Mouse (Mus musculus) neural tube, embryonic 13.5 days (tissue): ENCODE results near the gene Eva1b. TPM values are rescaled to one million over a fixed set of nuclear protein-coding genes. Genes with fewer than 3 reads are reported as not detected.

Source experiments
- ATAC-seq: fragments of 200-750 bp; cut with Nextera tagmentation; 2 replicates; pipeline ENCODE4 v1.8.0; 2017; ENCODE audit warnings: low read depth, mild to moderate bottlenecking, moderate TSS enrichment, moderate library complexity
- H3K27ac ChIP-seq: fragments of 300-500 bp; sonication (generic); replicated peaks from 2 replicates; pipeline ENCODE4 v1.5.1; 2015; ENCODE audit warnings: moderate library complexity, mild to moderate bottlenecking, inconsistent platforms
- H3K27me3 ChIP-seq: fragments of 300-500 bp; sonication (generic); 2 replicates; pipeline ENCODE4 v1.6.1; 2015; ENCODE audit warnings: mild to moderate bottlenecking, inconsistent platforms
- H3K36me3 ChIP-seq: fragments of 300-500 bp; sonication (generic); 2 replicates; pipeline ENCODE4 v1.6.1; 2015; ENCODE audit warnings: mild to moderate bottlenecking, inconsistent platforms
- H3K4me1 ChIP-seq: fragments of 300-500 bp; sonication (generic); replicated peaks from 2 replicates; pipeline ENCODE4 v1.6.1; 2015; ENCODE audit warnings: inconsistent platforms
- H3K4me2 ChIP-seq: fragments of 300-500 bp; sonication (generic); 2 replicates; pipeline ENCODE4 v1.6.1; 2015; ENCODE audit warnings: inconsistent platforms, mild to moderate bottlenecking, moderate library complexity
- H3K4me3 ChIP-seq: fragments of 300-500 bp; sonication (generic); 2 replicates; pipeline ENCODE4 v1.5.1; 2015; ENCODE audit warnings: mild to moderate bottlenecking, inconsistent platforms
- H3K9ac ChIP-seq: fragments of 300-500 bp; sonication (generic); 2 replicates; pipeline ENCODE4 v1.6.1; 2015; ENCODE audit warnings: moderate library complexity, mild to moderate bottlenecking, inconsistent platforms
- H3K9me3 ChIP-seq: fragments of 300-500 bp; sonication (generic); 2 replicates; pipeline ENCODE4 v1.6.1; 2016; ENCODE audit warnings: inconsistent platforms
- WGBS: fragments of 180-500 bp; shearing (Covaris S2); methylation state at CpG from one replicate; pipeline ENCODE4 v1.1.7; 2015; 5-methylcytosine and 5-hydroxymethylcytosine counted together
- polyA plus RNA-seq: library from polyadenylated mRNA; unstranded; fragments of >200 nt; fragmentation: Nextera tagmentation; extraction: Ambion mirVana; gene quantifications from 2 replicates; pipeline ENCODE4 v1.2.1, GENCODE M21; 2015

The Eva1b gene
- polyA plus RNA-seq, result 15.3 and 19.8 TPM in 2 replicates

GRCm38 (mm10) chr4:126147533-126148160 lies at the start of gene Eva1b:
TSS of gene Eva1b (plus strand) at chr4:126147744.
- WGBS, result 2% methylated on average over 23 of the region's 24 CpGs
- H3K4me2 ChIP-seq, result peak within 1 kb of the TSS; percentile 65
- peak within 1 kb of the TSS; percentile 46 for H3K4me3 ChIP-seq
- H3K36me3 ChIP-seq, result no peaks in the 10 kb centered on the region
- peak within 1 kb of the TSS; percentile 68 for H3K9ac ChIP-seq
- 0 out of 2 replicates have a peak, but pooled peaks have one; percentile 36 for ATAC-seq
- H3K9me3 ChIP-seq, result no peaks in the 10 kb centered on the region
- peaks cover 44% of the 10 kb centered on the region for H3K27me3 ChIP-seq
- peaks cover 27% of the 10 kb centered on the region for H3K4me1 ChIP-seq
- H3K27ac ChIP-seq, result peak within 1 kb of the TSS; percentile 68

DNA sequence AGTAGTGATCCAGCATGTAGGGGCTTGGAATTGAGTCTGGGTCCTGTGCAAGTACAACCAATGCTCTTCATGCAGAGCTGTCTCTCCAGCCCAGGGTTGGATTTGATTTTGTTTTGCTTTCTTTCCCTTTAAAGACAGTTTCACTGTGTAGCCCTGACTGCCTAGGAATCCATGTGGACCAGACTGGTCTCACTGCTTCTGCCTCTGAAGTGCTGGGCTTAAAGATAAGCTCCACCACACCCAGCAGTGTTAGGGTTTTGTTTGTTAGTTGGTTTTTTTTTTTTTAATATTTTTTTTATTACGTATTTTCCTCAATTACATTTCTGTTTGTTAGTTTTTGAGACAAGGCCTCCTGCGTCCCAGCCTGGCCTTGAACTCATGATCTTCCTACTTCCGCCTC lies 48.2 kb upstream of the Eva1b start:
- Histone ChIP-seq H3K4me1 (peaks cover 33% of the 10 kb centered on the region), H3K27ac (no peak overlapping the region), H3K9ac (no peak overlapping the region), H3K27me3 (no peaks in the 10 kb centered on the region), H3K36me3 (peaks cover 5% of the 10 kb centered on the region; the same call in 1 of the 2 replicates), H3K4me2 (no peak overlapping the region), H3K4me3 (no peak overlapping the region), H3K9me3 (no peaks in the 10 kb centered on the region)
- 95% methylated on average over 3 of the region's 3 CpGs for WGBS
- no peak for ATAC-seq

- Histone ChIP-seq H3K9me3 (no peaks in the 10 kb centered on the region), H3K4me2 (no peak overlapping the region), H3K9ac (no peak overlapping the region), H3K4me3 (no peak overlapping the region), H3K4me1 (peaks cover 47% of the 10 kb centered on the region), H3K27me3 (no peaks in the 10 kb centered on the region), H3K36me3 (peaks cover 5% of the 10 kb centered on the region; the same call in 1 of the 2 replicates), H3K27ac (no peak overlapping the region)
- no peak for ATAC-seq
- 88% methylated on average over 3 of the region's 3 CpGs for WGBS
These were observed 46.8 kb upstream of the Eva1b start for GRCm38 (mm10) chr4:126100764-126101163.

DNA sequence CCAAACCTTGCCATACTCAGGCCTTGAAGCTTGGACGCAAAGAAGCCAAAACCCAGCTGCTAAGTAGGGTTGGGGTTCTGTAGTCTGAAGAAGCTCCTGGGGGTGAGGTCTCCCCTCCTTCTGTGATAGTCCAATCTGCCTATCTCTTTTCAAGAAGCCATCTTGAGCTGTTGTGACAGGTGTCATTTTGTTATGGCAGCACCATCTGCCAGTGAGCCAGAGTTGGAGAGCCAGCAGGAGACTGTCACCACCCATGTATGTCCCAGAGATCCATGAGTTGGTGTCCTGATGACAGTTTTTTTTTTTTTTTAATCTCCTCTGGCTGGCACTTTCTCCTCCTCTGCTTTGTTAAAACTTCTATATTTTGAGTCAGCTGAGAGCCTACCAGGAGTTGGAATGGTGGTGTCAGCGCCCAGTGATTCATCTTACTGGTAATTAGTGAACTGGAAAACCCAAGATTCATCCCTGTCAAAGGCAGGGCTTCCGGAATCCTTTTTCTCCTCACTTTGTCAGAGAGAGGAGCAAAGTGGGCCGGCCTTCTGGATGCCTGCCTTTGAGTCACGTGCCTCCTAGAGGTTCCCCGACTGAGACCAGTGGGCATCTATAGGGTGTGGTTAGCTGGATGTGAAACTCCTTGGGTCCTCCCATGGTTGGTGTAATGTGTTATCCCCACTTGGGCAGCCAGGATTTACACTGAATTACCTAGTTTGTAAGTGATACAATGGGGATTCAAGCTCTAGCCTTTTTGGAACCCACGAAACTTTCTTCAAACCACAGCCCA lies 45.3 kb upstream of the Eva1b start:
- H3K4me3 ChIP-seq, result peak overlapping the region; percentile 92; the same call in 1 of the 2 replicates
- peak overlapping the region; percentile 91 for H3K27ac ChIP-seq
- WGBS, result 32% methylated on average over 7 of the region's 7 CpGs
- H3K9me3 ChIP-seq, result no peaks in the 10 kb centered on the region
- H3K4me1 ChIP-seq, result peaks cover 51% of the 10 kb centered on the region
- H3K4me2 ChIP-seq, result peak overlapping the region; percentile 98
- H3K36me3 ChIP-seq, result peaks cover 5% of the 10 kb centered on the region; the same call in 1 of the 2 replicates
- no peak for ATAC-seq
- H3K27me3 ChIP-seq, result no peaks in the 10 kb centered on the region
- H3K9ac ChIP-seq, result 0 out of 2 replicates have a peak overlapping the region, but pooled peaks have one; percentile 62

GRCm38 (mm10) chr4:126103057-126103581 lies 44.4 kb upstream of the Eva1b start:
- Histone ChIP-seq H3K27ac (peak overlapping the region; percentile 91), H3K9ac (peak overlapping the region; percentile 62), H3K4me3 (peak overlapping the region; percentile 92), H3K27me3 (no peaks in the 10 kb centered on the region), H3K4me2 (peak overlapping the region; percentile 98), H3K4me1 (peaks cover 48% of the 10 kb centered on the region), H3K36me3 (peaks cover 5% of the 10 kb centered on the region; the same call in 1 of the 2 replicates), H3K9me3 (no peaks in the 10 kb centered on the region)
- peak; percentile 62 for ATAC-seq
- under 1% methylated on average over 15 of the region's 15 CpGs for WGBS

- Histone ChIP-seq H3K27me3 (no peaks in the 10 kb centered on the region), H3K4me3 (peak within 1 kb of the TSS; percentile 92), H3K4me2 (peak within 1 kb of the TSS; percentile 98), H3K36me3 (peaks cover 5% of the 10 kb centered on the region; the same call in 1 of the 2 replicates), H3K4me1 (peaks cover 53% of the 10 kb centered on the region), H3K27ac (peak within 1 kb of the TSS; percentile 91), H3K9ac (peak within 1 kb of the TSS; percentile 94), H3K9me3 (no peaks in the 10 kb centered on the region)
- peak; percentile 97 for ATAC-seq
- WGBS, result under 1% methylated on average over 31 of the region's 34 CpGs
These were observed 43.9 kb upstream of the Eva1b start, which contains the start of gene Stk40 for GRCm38 (mm10) chr4:126103590-126104068. TSS of gene Stk40 (plus strand) at chr4:126103957.

DNA sequence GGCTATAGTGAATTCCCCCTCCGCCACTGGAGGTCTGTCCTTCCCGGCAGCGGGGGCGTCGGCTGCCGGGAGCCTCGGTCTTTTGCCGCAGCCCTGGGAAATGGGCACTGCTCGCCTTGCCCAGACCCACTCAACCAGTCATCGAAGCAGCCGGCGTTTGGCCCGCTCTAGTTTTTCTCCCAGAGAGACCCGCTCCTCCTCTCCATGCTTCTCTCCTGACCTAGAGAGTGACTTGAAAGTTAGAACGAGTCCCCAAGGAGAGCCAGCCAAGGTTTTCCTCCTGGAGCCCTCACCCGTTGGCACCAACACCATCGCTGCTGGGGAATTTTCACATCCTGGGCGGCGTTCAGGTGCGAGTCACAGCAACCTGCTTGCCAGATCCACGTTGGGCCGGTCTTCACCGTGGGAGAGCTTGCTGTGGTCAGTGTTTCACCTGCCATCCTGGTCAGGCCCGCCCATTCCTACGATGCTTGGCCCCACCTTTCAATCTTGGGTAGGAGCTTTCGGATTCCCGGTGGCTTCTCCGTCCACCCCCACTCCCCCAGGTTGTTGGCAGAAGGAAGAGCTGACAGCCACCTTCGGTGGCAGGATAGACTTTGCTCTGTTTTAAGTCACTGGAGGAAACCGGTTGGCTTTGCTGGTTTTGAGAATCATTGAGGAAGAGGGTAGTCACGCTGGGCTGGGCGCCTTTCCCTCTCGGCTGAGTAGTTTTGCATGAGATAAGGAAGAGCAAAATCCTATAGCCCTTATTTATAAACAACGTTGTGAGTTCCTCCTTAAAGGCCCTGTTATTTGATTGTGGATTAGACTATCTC lies 43.1 kb upstream of the Eva1b start:
- Histone ChIP-seq H3K4me2 (peak overlapping the region; percentile 98), H3K9me3 (no peaks in the 10 kb centered on the region), H3K4me3 (peak overlapping the region; percentile 92), H3K9ac (peak overlapping the region; percentile 94), H3K27me3 (no peaks in the 10 kb centered on the region), H3K27ac (peak overlapping the region; percentile 71), H3K4me1 (peaks cover 60% of the 10 kb centered on the region), H3K36me3 (no peaks in the 10 kb centered on the region)
- peak; percentile 55 for ATAC-seq
- WGBS, result 4% methylated on average over 34 of the region's 34 CpGs

DNA sequence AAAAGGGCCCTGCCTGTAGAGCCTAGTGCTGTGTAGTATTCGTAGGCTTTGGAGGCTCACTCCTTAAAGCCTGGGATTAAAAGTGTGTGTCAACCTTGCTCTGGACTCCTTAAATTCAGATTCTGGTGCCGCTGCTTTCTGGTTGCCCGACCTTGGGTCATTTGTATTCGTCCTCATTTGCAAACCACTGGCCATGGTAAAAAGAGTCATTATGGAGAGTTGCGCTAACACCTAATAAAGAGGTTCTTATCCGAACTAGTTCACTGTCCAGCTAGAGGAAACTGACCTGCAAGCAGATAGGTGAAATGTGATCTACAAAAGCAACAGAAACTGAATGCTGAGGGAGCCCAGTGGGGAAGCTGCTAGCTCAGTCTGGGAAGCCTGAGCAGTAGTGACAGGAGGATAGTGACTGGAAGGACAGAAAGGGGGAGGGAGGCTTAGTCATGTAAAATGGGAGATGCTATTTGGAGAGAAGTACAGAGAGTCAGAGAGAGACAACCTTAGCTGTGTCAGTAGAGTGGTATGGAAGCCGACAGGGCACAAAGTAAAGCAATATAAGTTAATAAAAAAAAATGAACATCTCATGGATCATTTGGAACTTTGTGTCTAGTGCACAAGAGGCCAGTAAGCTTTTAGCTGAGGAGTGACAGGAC lies 42.3 kb upstream of the Eva1b start:
- Histone ChIP-seq H3K4me2 (peak overlapping the region; percentile 98), H3K9ac (peak overlapping the region; percentile 94), H3K27ac (no peak overlapping the region), H3K27me3 (no peaks in the 10 kb centered on the region), H3K9me3 (no peaks in the 10 kb centered on the region), H3K4me1 (peaks cover 68% of the 10 kb centered on the region), H3K36me3 (no peaks in the 10 kb centered on the region), H3K4me3 (peak overlapping the region; percentile 92)
- WGBS, result 55% methylated on average over 7 of the region's 7 CpGs
- no peak for ATAC-seq

DNA sequence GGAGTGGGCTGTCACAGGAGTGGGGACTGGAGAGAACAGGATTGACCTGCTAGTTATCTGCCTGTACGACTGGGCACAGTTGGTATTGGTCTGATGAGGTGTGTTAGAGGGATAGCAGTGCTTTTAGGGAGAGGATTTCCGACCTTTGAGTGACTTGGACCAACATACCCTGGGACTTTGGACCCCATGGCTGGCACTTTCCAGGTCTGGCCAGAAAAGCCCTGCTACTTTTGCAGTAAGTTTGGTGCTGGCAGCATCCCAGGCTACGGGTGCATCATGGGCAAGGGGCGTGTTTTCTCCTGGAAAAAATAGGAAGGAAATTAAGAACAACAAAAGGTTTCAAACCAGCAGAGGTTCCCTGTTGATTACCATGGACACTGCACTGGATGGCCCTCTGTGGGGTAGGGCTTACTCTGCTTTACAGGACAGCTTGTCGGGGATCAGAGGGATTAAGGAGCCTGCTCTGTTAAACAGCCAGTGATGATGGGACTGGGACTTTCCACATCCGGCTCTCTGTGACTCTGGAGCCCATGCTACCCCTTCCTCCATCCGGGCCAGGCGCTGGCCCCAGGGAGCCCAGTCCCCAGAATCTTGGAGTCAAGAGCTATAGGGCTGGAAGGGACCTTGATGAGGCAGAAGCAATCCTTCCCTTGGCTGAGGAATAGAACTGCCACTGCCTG lies 39.3 kb upstream of the Eva1b start:
- H3K27ac ChIP-seq, result peak overlapping the region; percentile 42; the same call in 1 of the 2 replicates
- H3K27me3 ChIP-seq, result no peaks in the 10 kb centered on the region
- no peak overlapping the region for H3K4me2 ChIP-seq
- H3K9ac ChIP-seq, result peak overlapping the region; percentile 43; the same call in 1 of the 2 replicates
- no peaks in the 10 kb centered on the region for H3K36me3 ChIP-seq
- no peak for ATAC-seq
- no peaks in the 10 kb centered on the region for H3K9me3 ChIP-seq
- WGBS, result 64% methylated on average over 8 of the region's 8 CpGs
- no peak overlapping the region for H3K4me3 ChIP-seq
- peaks cover 75% of the 10 kb centered on the region for H3K4me1 ChIP-seq

DNA sequence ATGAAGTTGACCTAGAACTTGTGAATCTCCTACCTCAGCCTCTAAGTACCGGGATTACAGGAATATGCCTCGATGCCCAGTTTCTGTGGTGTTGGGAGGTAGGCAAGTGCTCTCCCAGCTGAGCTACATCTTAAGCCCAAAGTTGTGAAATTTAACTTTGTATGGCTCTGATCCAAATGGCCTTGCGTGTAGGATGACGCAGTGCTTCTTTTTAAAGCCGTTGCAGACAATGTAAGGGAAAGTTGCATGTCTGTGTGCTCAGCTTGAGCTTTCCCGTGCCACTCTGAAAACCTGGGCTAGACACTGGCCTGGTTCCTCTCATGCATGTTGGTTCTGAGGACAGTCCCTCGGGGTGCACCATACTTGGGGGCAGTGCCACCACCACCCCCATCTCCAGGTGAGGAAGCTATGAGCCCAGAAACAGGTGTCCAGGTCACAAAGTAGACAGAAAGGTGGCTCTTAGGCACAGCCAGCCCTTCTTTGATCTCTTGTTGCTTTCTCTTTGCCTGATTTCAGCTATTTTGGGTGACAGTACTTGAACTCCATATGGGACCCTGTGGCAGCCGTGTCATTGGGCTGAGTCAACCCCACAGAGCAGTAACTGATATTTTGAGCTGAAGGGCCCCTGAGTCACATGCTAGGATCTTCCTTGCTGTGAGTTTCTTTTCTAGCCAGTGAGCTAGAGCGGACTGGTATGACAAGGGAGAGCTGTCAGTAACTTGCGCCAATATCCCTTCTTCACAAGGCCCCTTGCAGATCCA lies 37.8 kb upstream of the Eva1b start:
- 79% methylated on average over 10 of the region's 10 CpGs for WGBS
- Histone ChIP-seq H3K4me3 (no peak overlapping the region), H3K36me3 (no peaks in the 10 kb centered on the region), H3K27ac (peak overlapping the region; percentile 85), H3K9ac (peak overlapping the region; percentile 35; the same call in 1 of the 2 replicates), H3K4me1 (peaks cover 75% of the 10 kb centered on the region), H3K27me3 (no peaks in the 10 kb centered on the region), H3K9me3 (no peaks in the 10 kb centered on the region), H3K4me2 (peak overlapping the region; percentile 35)
- no peak for ATAC-seq
